ENCODE assay signal across 23 mouse cellular contexts in genomic region chr7:49870276-49870675, GRCm38 (mm10). TPM values are rescaled to one million over a fixed set of nuclear protein-coding genes. Genes with fewer than 3 reads are reported as not detected.
DNase-seq lines count a peak whose midpoint lies in the region; ATAC-seq and TF ChIP-seq lines count a peak whose summit lies in the region.
"Had no signal": no experiment of that assay in that cellular context is flagged by ENCODE, and none has a peak within 500 bp of the region (broad histone marks: within the 10 kb centered on the region; RNA-seq: fewer than 3 reads in every experiment).

No protein-coding gene starts in this region.

- intact Hi-C loops in left cerebral cortex, postnatal 25 days (cut with DNase I), result no loop called here
- intact Hi-C loops in left cerebral cortex, postnatal 36 days (cut with DNase I), result no loop called here

- TF ChIP-seq POLR2A in brain, embryonic 14.5 days (IDR thresholded peaks at IDR 0.05; ENCODE audit: borderline replicate concordance, extremely low read depth, insufficient read depth, insufficient read length, poor library complexity, severe bottlenecking), result no peak

- no peak overlapping the region for H3K4me3 ChIP-seq in hindbrain, embryonic 15.5 days
- H3K4me3 ChIP-seq in neural tube, embryonic 15.5 days (replicated peaks), result no peak overlapping the region
- H3K4me3 ChIP-seq in intestine, embryonic 16.5 days (ENCODE audit: low read length), result no peak overlapping the region
- H3K4me3 ChIP-seq: intestine, embryonic 15.5 days; stomach, embryonic 15.5 days had no signal

- TF ChIP-seq CTCF in brain, embryonic 14.5 days (IDR thresholded peaks at IDR 0.05; ENCODE audit: borderline replicate concordance, extremely low read depth, insufficient read depth, insufficient read length), result no peak

- H3K9ac ChIP-seq in hindbrain, embryonic 15.5 days, result no peak overlapping the region
- no peak overlapping the region for H3K9ac ChIP-seq in neural tube, embryonic 15.5 days (replicated peaks)
- no peak overlapping the region for H3K9ac ChIP-seq in intestine, embryonic 16.5 days (ENCODE audit: low read depth, low read length)
- H3K9ac ChIP-seq: intestine, embryonic 15.5 days; liver, embryonic 14.5 days; stomach, embryonic 15.5 days had no signal

- peak overlapping the region; percentile 73 for H3K27ac ChIP-seq in hindbrain, embryonic 15.5 days (replicated peaks)
- H3K27ac ChIP-seq in neural tube, embryonic 15.5 days (replicated peaks), result peak overlapping the region; percentile 60
- H3K27ac ChIP-seq in intestine, embryonic 16.5 days (ENCODE audit: low read length), result no peak overlapping the region
- H3K27ac ChIP-seq: intestine, embryonic 15.5 days; kidney, postnatal 0 days; liver, embryonic 14.5 days; stomach, embryonic 15.5 days had no signal

- peak; percentile 36; the same call in 1 of the 2 replicates for ATAC-seq in hindbrain, embryonic 15.5 days (ENCODE audit: low FRiP score, low read depth)
- ATAC-seq in neural tube, embryonic 15.5 days (ENCODE audit: low FRiP score), result peak; percentile 66
- ATAC-seq in intestine, embryonic 16.5 days, result no peak
- ATAC-seq: intestine, embryonic 15.5 days had no signal

- H3K9me3 ChIP-seq in hindbrain, embryonic 15.5 days, result no peaks in the 10 kb centered on the region
- no peaks in the 10 kb centered on the region for H3K9me3 ChIP-seq in neural tube, embryonic 15.5 days (replicated peaks)
- no peaks in the 10 kb centered on the region for H3K9me3 ChIP-seq in intestine, embryonic 16.5 days (ENCODE audit: control insufficient read depth, low read length)
- H3K9me3 ChIP-seq: G1E; intestine, embryonic 15.5 days; stomach, embryonic 15.5 days had no signal

- no peaks in the 10 kb centered on the region for H3K36me3 ChIP-seq in hindbrain, embryonic 15.5 days
- H3K36me3 ChIP-seq in neural tube, embryonic 15.5 days, result no peaks in the 10 kb centered on the region
- no peaks in the 10 kb centered on the region for H3K36me3 ChIP-seq in intestine, embryonic 16.5 days (ENCODE audit: control insufficient read depth, insufficient read depth, low read length)
- H3K36me3 ChIP-seq: G1E; intestine, embryonic 15.5 days; stomach, embryonic 15.5 days had no signal

- H3K4me1 ChIP-seq in hindbrain, embryonic 15.5 days (replicated peaks), result 0 out of 2 replicates have a peak, but pooled peaks cover 6% of the 10 kb centered on the region
- peaks cover 6% of the 10 kb centered on the region; the same call in 1 of the 2 replicates for H3K4me1 ChIP-seq in neural tube, embryonic 15.5 days
- no peaks in the 10 kb centered on the region for H3K4me1 ChIP-seq in intestine, embryonic 16.5 days (ENCODE audit: control insufficient read depth, insufficient read depth, low read length)
- H3K4me1 ChIP-seq: intestine, embryonic 15.5 days; stomach, embryonic 15.5 days had no signal

- WGBS in hindbrain, embryonic 15.5 days, result 58% methylated on average over 3 of the region's 3 CpGs
- 53% methylated on average over 3 of the region's 3 CpGs for WGBS in neural tube, embryonic 15.5 days
- WGBS in intestine, embryonic 16.5 days, result 70% methylated on average over 3 of the region's 3 CpGs

- no peaks in the 10 kb centered on the region for H3K27me3 ChIP-seq in hindbrain, embryonic 15.5 days
- no peaks in the 10 kb centered on the region for H3K27me3 ChIP-seq in neural tube, embryonic 15.5 days (replicated peaks)
- no peaks in the 10 kb centered on the region for H3K27me3 ChIP-seq in intestine, embryonic 16.5 days (replicated peaks; ENCODE audit: control insufficient read depth, insufficient read depth, low read length)
- H3K27me3 ChIP-seq: intestine, embryonic 15.5 days; stomach, embryonic 15.5 days had no signal

- DNase-seq in left cerebral cortex, postnatal 25 days (ENCODE audit: low spot score in 2 of 2), result peak; percentile 20 to 27
- no peak for DNase-seq in left cerebral cortex, postnatal 36 days (ENCODE audit: low spot score in 2 of 2)
- peak; percentile 52 for DNase-seq in brain, embryonic 14.5 days (ENCODE audit: low read depth)
- no peak for DNase-seq in lung, postnatal 25 days (ENCODE audit: low spot score)
- DNase-seq: cerebellum, adult 11 months; cerebellum, postnatal 14 days; gastrocnemius, postnatal 25 days; heart, postnatal 14 days; layer of hippocampus, postnatal 36 days; spleen, adult 18-20 months had no signal

- H3K4me2 ChIP-seq in hindbrain, embryonic 15.5 days, result no peak overlapping the region
- H3K4me2 ChIP-seq in neural tube, embryonic 15.5 days, result no peak overlapping the region
- no peak overlapping the region for H3K4me2 ChIP-seq in intestine, embryonic 16.5 days (ENCODE audit: low read depth, low read length)
- H3K4me2 ChIP-seq: heart, embryonic 11.5 days; intestine, embryonic 15.5 days; stomach, embryonic 15.5 days had no signal

RNA-seq across cellular contexts. Expression of gene Slc6a5, which starts 39.7 kb away (rescaled TPM):
- under 1 TPM; 0.07 TPM for total RNA-seq in left cerebral cortex, postnatal 25 days (2021)
- under 1 TPM in 1 of 2 experiments, not detected in 1; 0.17 TPM for total RNA-seq in left cerebral cortex, postnatal 36 days (2021)
- 2.2 and 10.4 TPM in 2 replicates for polyA plus RNA-seq in brain, embryonic 14.5 days (2012; rRNA removed)
- 10.7 and 11.5 TPM in 2 replicates for polyA plus RNA-seq in hindbrain, embryonic 15.5 days (2015; fragmentation: Nextera tagmentation; extraction: Ambion mirVana)
- 14.9 and 19.7 TPM in 2 replicates for polyA plus RNA-seq in neural tube, embryonic 15.5 days (2015; fragmentation: Nextera tagmentation; extraction: Ambion mirVana)
- polyA plus RNA-seq in intestine, embryonic 16.5 days (2015; fragmentation: Nextera tagmentation; extraction: Ambion mirVana), result not detected in 2 replicates
- total RNA-seq: gastrocnemius, postnatal 25 days; heart, postnatal 14 days; megakaryocyte progenitor cell, adult 5-6 weeks had no signal
- polyA plus RNA-seq: G1E; heart, embryonic 11.5 days; intestine, embryonic 15.5 days; kidney, postnatal 0 days; limb, embryonic 11.5 days; lung, embryonic 16.5 days; thymus, postnatal 0 days had no signal

Comparison
In these comparisons a context has a peak if more than half of its experiments do, and no peak if none do; other contexts are left out.
1. DNase-seq: peak in left cerebral cortex, postnatal 25 days (2 of 2) and brain, embryonic 14.5 days (single experiment); none in left cerebral cortex, postnatal 36 days (0 of 2) and lung, postnatal 25 days (single experiment).